Mouse (Mus musculus) ovary, adult 18-20 months (tissue): ENCODE measurements around the gene Galnt11.
"Not testable (repeated sequence)": the region's sequence is repeated elsewhere in the genome, so short reads cannot be mapped to it uniquely, and the experiment has no call there.

Experiments used
- DNase-seq: peaks from one replicate; pipeline ENCODE4 v3.0.0; 2022; ENCODE audit warnings: low spot score, mixed read lengths

Gene Galnt11

DNA sequence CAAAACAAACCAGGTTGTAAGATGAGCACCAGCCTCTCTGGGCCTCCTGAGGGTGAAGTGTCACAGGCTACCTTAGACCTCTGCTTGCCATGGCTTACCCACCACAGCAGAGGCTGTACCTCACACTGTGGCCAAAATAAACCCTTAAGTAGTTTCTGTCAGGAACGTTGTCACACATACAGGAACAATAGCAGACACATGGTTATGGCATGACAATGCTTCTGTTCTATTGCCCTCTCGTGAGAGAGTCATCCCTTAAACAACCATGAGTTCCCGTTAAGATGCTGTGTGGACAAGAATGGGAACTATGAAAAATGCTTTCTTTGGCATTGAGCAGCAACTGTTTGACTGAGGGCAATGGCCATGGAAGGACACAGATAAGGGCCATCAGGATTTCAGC, at the start of gene Galnt11:
TSS of gene Galnt11 (plus strand) at position 301 of the 400 bp plus-strand sequence.
- DNase-seq = no peak

GRCm38 (mm10) chr5:25177937-25178336, 43.8 kb upstream of the Galnt11 start:
- not testable (repeated sequence) for DNase-seq

GRCm38 (mm10) chr5:25178543-25178942, 43.2 kb upstream of the Galnt11 start:
- DNase-seq = not testable (repeated sequence)

DNA sequence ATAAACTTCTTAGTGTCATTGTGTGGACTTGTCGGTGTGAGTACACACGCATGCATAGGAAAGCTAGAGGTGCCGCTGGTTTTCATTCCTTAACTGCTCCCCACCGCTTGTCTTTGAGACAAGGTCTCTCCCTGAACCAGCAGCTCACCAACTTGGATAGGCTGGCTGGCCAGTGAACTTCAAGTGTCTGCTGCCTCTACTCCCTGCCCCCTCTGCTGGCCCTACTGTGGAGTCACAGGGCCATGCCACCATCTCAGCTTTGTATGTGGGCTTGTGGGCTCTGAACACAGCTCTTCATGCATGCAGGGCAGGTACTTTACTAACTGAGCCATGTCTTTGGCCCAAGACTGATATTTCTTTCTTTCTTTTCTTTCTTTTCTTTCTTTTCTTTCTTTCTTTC, 42.4 kb upstream of the Galnt11 start:
- no peak for DNase-seq

GRCm38 (mm10) chr5:25179936-25180488, 41.7 kb upstream of the Galnt11 start:
- no peak for DNase-seq

DNA sequence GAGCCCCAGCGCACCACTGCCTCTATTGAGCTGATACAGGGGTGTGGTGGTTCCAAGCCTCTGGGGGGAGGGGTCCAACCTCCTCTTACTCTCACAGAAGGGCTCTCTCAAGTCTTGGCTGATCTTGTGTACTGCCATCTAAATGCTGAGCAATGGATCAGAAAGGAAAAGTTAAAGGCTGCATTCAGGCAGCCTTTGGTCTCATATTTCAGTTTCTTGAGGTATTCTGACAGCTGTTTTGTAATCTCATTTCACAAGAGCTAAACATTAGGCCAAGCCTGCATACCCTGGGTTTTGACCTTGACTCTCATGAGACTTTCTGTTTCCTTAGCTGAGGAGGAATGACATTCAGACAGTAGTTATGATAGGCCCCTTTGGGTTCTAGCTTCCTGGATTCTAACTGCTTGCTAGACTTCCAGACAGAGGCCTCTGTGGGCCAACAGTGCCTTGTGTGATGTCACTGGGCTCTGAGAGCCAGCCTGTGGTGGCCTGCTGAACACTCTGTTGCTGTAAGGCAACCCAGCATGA, 40.6 kb upstream of the Galnt11 start, which contains the start of gene Galntl5:
TSS of gene Galntl5 (plus strand) at position 457 of the 528 bp plus-strand sequence.
- no peak for DNase-seq

GRCm38 (mm10) chr5:25183595-25183994, 38.1 kb upstream of the Galnt11 start:
- DNase-seq = no peak

DNA sequence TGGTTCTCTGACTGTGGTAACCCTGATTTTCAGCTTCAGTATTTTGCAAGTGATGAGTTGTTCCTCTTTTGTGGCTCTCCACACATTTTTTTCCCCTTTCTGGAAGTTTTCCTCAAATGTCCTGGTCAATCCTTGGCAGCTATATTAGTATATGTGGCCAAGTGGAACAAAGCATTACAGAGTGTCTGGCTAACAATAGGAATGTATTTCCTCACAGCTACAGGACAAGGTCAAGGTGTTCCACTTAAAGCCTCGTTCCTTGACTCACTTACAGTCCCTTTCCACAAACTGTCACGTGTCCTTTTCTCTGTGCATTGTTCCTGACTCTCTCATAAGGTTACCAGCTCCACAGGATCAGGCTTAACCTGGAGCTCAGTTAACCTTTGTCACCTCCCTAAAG, 37.1 kb upstream of the Galnt11 start:
- DNase-seq = no peak

GRCm38 (mm10) chr5:25187727-25188126, 34.0 kb upstream of the Galnt11 start:
- DNase-seq = no peak

DNA sequence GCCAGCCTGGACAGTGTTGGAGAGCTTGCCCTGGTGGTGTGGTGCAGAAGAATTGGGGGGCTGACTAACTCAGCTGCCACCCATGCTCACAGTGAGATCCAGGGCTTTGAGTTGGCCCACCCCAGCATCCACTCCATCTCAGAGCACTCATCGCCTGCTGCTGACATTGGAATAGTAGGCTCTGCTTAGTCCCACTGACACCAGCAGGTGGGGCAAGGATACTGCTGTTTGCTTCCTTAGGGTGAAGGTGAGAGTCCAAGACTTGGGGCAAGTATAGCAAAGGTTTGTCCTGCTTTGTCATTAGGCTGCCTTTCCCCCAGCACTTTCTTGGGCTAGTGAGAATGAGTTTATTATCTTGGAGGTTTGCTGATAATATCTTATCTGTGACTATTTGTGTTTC, 32.9 kb upstream of the Galnt11 start:
- no peak for DNase-seq

- no peak for DNase-seq
Observed at GRCm38 (mm10) chr5:25190521-25190920, 31.2 kb upstream of the Galnt11 start.

DNA sequence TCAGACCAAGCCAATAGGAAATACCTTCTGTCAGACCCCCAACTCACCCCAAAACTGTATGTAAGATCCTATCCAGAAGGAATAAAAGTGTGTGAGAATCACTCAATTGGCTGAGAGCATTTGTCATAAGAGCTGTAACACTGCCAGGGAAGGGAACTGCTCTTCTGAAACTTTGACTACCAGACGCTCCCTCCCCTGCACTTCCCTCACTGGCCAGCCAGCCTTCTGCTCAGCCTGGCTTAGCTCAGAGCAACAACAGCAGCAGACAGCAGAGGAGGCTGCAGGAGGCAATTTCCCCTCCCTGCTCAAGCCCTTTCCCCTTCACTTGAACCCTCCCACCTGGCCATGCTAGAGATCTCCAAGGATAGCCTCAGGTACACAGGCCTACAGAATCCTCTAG, 9.8 kb upstream of the Galnt11 start:
- DNase-seq = no peak

DNA sequence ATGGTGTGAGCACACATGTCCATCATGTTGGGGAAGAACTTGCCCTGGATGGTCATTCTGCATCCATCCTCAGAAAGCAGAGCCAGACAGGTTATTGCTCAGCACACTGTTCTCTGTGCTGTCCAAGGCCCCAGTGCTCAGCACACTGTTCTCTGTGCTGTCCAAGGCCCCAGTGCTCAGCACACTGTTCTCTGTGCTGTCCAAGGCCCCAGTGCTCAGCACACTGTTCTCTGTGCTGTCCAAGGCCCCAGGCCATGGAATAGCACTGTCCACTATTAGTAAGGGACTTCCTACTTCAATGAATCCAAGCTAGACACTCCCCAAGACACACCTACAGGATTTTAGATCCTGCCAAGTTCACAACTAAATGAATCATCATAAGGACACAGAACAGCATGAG, 8.5 kb upstream of the Galnt11 start:
- not testable (repeated sequence) for DNase-seq

GRCm38 (mm10) chr5:25215006-25215405, 6.7 kb upstream of the Galnt11 start:
- no peak for DNase-seq

DNA sequence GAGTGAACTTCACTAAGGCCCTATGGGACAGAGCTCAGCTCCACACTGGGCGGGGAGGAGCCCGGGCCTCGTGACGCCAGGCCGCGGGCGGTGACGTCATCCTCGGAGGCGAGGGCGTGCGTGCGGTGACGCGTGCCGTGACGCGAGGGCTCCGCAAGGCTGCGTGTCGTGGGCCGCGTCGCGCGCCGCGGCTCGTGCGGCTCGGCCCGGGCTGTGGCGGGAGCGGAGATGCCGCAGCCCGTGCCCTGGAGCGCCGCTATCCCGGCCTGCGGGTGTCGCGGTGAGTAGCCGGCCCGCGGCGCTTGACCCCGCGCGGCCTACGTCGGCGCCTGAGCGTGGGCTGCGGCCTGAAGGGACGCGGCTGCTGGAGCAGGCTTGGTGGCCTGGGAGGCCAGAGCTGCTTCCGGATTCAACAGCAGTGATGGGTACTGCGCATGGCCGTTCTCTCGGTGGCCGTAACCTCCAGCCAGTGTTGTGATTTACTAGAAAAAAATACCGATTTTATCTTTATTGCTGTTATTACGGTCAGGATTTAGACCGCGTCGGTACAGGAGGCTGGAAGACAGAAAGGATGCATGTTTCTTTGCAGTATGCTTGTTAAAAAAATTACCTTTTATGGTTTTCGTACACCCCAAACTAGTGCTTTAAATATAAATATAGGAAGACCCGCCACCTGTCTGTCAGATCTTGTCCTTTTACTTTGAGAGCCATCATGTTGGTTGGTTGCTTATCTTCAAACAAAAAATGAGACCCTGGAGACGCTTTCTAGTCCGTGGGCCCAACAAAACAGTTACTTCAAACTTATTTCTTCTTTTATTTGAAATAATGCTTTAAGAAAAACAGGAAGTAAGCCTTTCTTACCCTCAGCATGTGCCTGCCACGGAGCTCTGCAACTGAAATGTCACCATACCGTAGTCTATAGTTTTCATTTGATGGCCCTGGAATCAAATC, 1.3 kb downstream of the Galnt11 start, which contains the start of gene E130116L18Rik:
TSS of gene E130116L18Rik (minus strand) at position 402 of the 951 bp plus-strand sequence.
- peak; percentile 67 for DNase-seq

- DNase-seq = not testable (repeated sequence)
Observed at GRCm38 (mm10) chr5:25224377-25224776, 2.7 kb downstream of the Galnt11 start.

DNA sequence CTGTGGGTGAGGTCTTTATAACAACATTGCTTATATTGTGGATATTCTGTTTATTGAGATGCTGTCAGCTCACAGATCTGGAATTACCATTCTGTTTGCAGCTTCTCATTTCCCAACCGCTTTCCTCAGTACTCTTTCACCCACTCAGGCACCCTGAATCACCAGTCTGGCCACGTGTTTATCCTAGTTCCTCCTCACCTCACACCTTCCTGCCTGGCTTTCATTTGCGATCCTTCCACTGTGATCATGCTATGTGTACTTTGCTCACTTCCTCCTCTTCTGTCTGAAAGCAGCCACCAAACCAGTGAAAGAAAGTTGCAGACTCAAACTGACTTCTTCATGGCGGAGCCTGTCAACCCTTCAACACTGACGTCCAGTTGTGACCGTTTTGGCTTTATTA, 21.4 kb downstream of the Galnt11 start:
- DNase-seq = no peak

DNA sequence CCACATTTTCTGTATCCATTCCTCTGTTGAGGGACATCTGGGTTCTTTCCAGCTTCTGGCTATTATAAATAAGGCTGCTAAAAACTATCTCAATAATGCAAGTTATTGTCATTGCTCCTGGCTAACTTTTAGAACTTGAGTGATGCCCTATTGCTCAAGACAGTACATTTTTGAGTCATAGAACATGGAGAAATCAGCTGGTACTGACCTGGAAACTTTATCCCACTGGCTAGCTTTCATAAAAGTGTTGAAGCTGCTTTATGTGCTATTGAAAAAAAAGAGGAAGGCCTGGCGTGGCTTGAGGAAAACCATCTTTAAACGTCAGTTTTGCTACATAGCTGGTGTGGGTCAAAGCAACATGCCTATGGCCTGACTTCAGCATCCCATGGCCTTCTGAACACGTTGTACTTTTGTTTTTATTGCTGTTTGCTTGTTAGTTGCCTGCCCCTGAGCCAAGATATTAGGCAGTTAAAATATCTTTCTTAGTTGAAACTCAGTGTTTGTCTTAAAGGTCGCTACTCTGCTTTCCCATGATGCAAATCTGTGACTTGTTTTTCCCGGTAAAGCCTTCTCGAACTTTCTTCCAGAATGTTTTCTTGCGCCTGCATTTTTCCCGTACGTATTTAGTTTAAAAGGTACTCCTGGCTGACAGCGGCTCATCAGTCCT, 24.2 kb downstream of the Galnt11 start:
- no peak for DNase-seq

DNA sequence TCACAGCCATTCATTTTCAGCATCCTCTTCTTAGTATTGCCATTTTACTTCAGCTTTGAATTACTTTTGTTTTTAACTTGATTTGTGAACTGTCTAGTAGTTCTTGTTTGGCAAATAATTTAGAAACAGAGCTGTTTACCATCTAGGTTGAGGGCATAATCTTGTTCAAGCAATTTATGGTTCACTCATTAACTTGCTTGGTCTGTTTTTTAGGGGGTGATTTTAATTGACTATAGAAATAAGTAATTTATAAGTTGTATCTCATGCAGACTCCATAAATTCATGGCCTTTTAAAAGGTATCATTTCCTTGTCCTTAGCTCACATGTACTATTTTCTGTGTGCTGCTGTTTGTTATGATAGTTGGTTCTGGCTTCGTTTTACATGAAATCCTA, 24.8 kb downstream of the Galnt11 start:
- no peak for DNase-seq

DNA sequence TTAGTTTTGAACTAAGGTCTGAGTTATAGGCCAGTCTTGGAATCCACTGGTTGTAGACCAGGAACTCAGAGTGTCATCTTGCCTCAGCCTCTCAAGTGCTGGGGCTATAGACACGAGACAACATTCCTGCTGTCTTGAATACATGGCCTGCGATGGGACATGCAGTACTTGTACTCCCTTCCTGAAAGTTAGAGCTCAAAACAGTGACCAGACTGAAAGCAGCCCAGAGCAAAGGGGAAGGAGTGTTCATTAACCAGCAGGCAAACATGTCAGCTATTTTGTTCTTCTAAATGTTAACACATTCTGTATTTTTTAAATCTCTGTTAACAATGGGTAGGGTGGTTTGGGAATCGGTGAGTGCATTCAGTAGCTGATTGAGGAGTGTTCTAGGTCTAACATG, 25.3 kb downstream of the Galnt11 start:
- no peak for DNase-seq

- no peak for DNase-seq
Observed at GRCm38 (mm10) chr5:25252423-25252822, 30.7 kb downstream of the Galnt11 start.

DNA sequence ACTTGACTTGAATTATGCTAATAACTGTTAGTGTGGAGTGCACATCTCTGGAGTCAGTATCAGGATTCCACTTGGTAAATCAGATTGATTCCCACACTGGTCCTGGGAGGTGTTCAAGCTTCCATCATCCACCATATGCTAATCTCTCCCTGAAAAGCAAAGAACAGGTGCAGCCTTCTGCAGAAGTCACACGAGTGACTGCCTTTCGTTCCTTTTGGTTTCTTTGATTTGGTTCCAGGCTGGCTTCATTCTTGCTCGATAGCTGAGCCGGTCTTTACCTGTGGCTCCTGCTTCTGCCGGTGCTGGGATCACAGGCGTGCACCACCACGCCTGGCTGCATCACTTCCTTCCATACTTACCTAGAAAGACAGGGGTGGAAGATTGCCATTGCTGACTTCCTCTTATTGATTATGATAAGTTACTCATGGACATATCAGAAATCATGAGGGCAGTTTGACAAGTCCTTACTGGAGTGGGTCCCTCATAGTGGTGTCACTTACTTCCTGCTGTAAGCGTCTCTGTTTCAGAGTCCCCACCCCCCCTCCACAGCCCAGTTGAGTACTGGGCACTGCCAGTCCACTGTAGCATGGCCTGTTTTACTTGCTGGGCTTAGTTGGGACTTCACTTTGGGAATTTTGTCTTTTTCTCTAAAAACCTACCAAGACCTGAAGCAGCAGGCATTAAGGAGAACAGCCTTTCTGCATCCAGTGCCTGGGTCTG, 31.3 kb downstream of the Galnt11 start:
- no peak for DNase-seq
